Mouse (Mus musculus) embryonic facial prominence, embryonic 15.5 days (tissue): ENCODE results near the gene Mprip. TPM values are rescaled to one million over a fixed set of nuclear protein-coding genes. Genes with fewer than 3 reads are reported as not detected.
A peak's percentile ranks its signal among the peaks of the same experiment; 100 is the strongest.
"Not testable (repeated sequence)": the region's sequence is repeated elsewhere in the genome, so short reads cannot be mapped to it uniquely, and the experiment has no call there.

ENCODE experiments used
- ATAC-seq: fragments of 200-750 bp; cut with Nextera tagmentation; 2 replicates; pipeline ENCODE4 v1.8.0; 2017; ENCODE audit warnings: low read depth, moderate TSS enrichment; ENCODE audit not compliant: insufficient number of reproducible peaks, low FRiP score, low TSS enrichment
- H3K27ac ChIP-seq: fragments of 300-500 bp; sonication (generic); replicated peaks from 2 replicates; pipeline ENCODE4 v1.5.1; 2015; ENCODE audit warnings: mild to moderate bottlenecking, inconsistent platforms
- H3K27me3 ChIP-seq: fragments of 300-500 bp; sonication (generic); 2 replicates; pipeline ENCODE4 v1.6.1; 2015; ENCODE audit warnings: inconsistent platforms
- H3K36me3 ChIP-seq: fragments of 300-500 bp; sonication (generic); 2 replicates; pipeline ENCODE4 v1.6.1; 2015; ENCODE audit warnings: mild to moderate bottlenecking, inconsistent platforms
- H3K4me1 ChIP-seq: fragments of 300-500 bp; sonication (generic); 2 replicates; pipeline ENCODE4 v1.6.1; 2015; ENCODE audit warnings: inconsistent platforms
- H3K4me2 ChIP-seq: fragments of 300-500 bp; sonication (generic); replicated peaks from 2 replicates; pipeline ENCODE4 v1.6.1; 2015; ENCODE audit warnings: mild to moderate bottlenecking, inconsistent platforms
- H3K4me3 ChIP-seq: fragments of 300-500 bp; sonication (generic); replicated peaks from 2 replicates; pipeline ENCODE4 v1.5.1; 2015; ENCODE audit warnings: mild to moderate bottlenecking, inconsistent platforms
- H3K9ac ChIP-seq: fragments of 300-500 bp; sonication (generic); 2 replicates; pipeline ENCODE4 v1.6.1; 2015; ENCODE audit warnings: inconsistent platforms
- H3K9me3 ChIP-seq: fragments of 300-500 bp; sonication (generic); replicated peaks from 2 replicates; pipeline ENCODE4 v1.6.1; 2016; ENCODE audit warnings: inconsistent platforms
- WGBS: fragments of 180-500 bp; shearing (Covaris S2); methylation state at CpG from one replicate; pipeline ENCODE4 v1.1.7; 2015; 5-methylcytosine and 5-hydroxymethylcytosine counted together
- polyA plus RNA-seq: library from polyadenylated mRNA; unstranded; fragments of >200 nt; fragmentation: Nextera tagmentation; extraction: Ambion mirVana; gene quantifications from 2 replicates; pipeline ENCODE4 v1.2.1, GENCODE M21; 2015

The Mprip gene
- polyA plus RNA-seq: 66.9 and 75.8 TPM in 2 replicates

DNA sequence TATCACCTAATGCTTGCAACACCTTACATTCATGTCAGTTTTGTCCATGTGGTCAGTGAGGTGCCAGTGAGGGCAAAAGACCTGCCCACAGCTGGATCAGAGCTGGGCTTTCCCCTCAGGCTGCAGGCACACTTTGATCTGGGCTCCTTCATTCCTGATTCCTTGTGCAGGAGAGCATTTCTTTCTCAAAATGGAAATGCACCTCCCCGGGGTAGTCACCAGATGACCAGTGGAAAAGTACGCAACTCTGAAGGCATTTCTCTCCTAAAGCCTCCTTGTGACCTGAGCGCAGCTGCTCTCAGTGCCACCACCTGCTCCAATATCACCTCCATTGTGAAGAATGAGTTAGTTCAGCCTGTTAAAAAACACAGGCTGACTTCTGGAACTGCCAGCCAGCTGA lies at the start of gene Mprip:
Gene Mprip (plus strand): TSS at position 301 of the 400 bp plus-strand sequence.
- Histone ChIP-seq H3K4me3 (peak within 1 kb of the TSS; percentile 85), H3K36me3 (no peaks in the 10 kb centered on the region), H3K9me3 (no peaks in the 10 kb centered on the region), H3K9ac (peak within 1 kb of the TSS; percentile 37), H3K4me2 (peak within 1 kb of the TSS; percentile 63), H3K27me3 (no peaks in the 10 kb centered on the region), H3K4me1 (peaks cover 35% of the 10 kb centered on the region), H3K27ac (peak within 1 kb of the TSS; percentile 76)
- WGBS: 62% methylated on average over 3 of the region's 3 CpGs
- no peak for ATAC-seq

- no peak overlapping the region for H3K4me3 ChIP-seq
- no peak overlapping the region for H3K27ac ChIP-seq
- no peaks in the 10 kb centered on the region for H3K27me3 ChIP-seq
- WGBS: 76% methylated on average over 5 of the region's 5 CpGs
- no peaks in the 10 kb centered on the region for H3K4me1 ChIP-seq
- no peaks in the 10 kb centered on the region for H3K9me3 ChIP-seq
- H3K36me3 ChIP-seq: no peaks in the 10 kb centered on the region
- H3K9ac ChIP-seq: no peak overlapping the region
- no peak overlapping the region for H3K4me2 ChIP-seq
- no peak for ATAC-seq
Measured at GRCm38 (mm10) chr11:59611646-59612045, 49.5 kb upstream of the Mprip start.

- H3K4me1 ChIP-seq: no peaks in the 10 kb centered on the region
- no peak overlapping the region for H3K27ac ChIP-seq
- H3K4me3 ChIP-seq: no peak overlapping the region
- no peak for ATAC-seq
- no peak overlapping the region for H3K9ac ChIP-seq
- no peaks in the 10 kb centered on the region for H3K36me3 ChIP-seq
- no peak overlapping the region for H3K4me2 ChIP-seq
- H3K27me3 ChIP-seq: no peaks in the 10 kb centered on the region
- no peaks in the 10 kb centered on the region for H3K9me3 ChIP-seq
- 56% methylated on average over 4 of the region's 4 CpGs for WGBS
Measured at GRCm38 (mm10) chr11:59614120-59614519, 47.0 kb upstream of the Mprip start.

GRCm38 (mm10) chr11:59616986-59617385 lies 44.1 kb upstream of the Mprip start:
- H3K27me3 ChIP-seq, H3K4me1 ChIP-seq, H3K9me3 ChIP-seq, H3K9ac ChIP-seq, ATAC-seq, H3K4me3 ChIP-seq, H3K36me3 ChIP-seq, H3K4me2 ChIP-seq, H3K27ac ChIP-seq: not testable (repeated sequence)
- 90% methylated on average over 2 of the region's 2 CpGs for WGBS

GRCm38 (mm10) chr11:59622214-59622613 lies 38.9 kb upstream of the Mprip start:
- no peak for ATAC-seq
- Histone ChIP-seq H3K4me2 (no peak overlapping the region), H3K27ac (no peak overlapping the region), H3K4me1 (no peaks in the 10 kb centered on the region), H3K9ac (no peak overlapping the region), H3K4me3 (no peak overlapping the region), H3K36me3 (no peaks in the 10 kb centered on the region), H3K9me3 (no peaks in the 10 kb centered on the region), H3K27me3 (no peaks in the 10 kb centered on the region)
- 62% methylated on average over 3 of the region's 3 CpGs for WGBS

- no peak overlapping the region for H3K9ac ChIP-seq
- H3K4me1 ChIP-seq: no peaks in the 10 kb centered on the region
- no peaks in the 10 kb centered on the region for H3K9me3 ChIP-seq
- peak; percentile 60; the same call in 1 of the 2 replicates for ATAC-seq
- no peaks in the 10 kb centered on the region for H3K36me3 ChIP-seq
- H3K4me3 ChIP-seq: no peak overlapping the region
- H3K27ac ChIP-seq: no peak overlapping the region
- WGBS: 25% methylated on average over 6 of the region's 6 CpGs
- H3K4me2 ChIP-seq: no peak overlapping the region
- no peaks in the 10 kb centered on the region for H3K27me3 ChIP-seq
Measured at GRCm38 (mm10) chr11:59624017-59624630, 37.0 kb upstream of the Mprip start.

- Histone ChIP-seq H3K4me3 (no peak overlapping the region), H3K4me2 (no peak overlapping the region), H3K27me3 (no peaks in the 10 kb centered on the region), H3K9ac (no peak overlapping the region), H3K9me3 (no peaks in the 10 kb centered on the region), H3K4me1 (0 out of 2 replicates have a peak, but pooled peaks cover 3% of the 10 kb centered on the region), H3K27ac (no peak overlapping the region), H3K36me3 (no peaks in the 10 kb centered on the region)
- WGBS: 79% methylated on average over 7 of the region's 7 CpGs
- no peak for ATAC-seq
Measured at GRCm38 (mm10) chr11:59626192-59626591, 34.9 kb upstream of the Mprip start.

DNA sequence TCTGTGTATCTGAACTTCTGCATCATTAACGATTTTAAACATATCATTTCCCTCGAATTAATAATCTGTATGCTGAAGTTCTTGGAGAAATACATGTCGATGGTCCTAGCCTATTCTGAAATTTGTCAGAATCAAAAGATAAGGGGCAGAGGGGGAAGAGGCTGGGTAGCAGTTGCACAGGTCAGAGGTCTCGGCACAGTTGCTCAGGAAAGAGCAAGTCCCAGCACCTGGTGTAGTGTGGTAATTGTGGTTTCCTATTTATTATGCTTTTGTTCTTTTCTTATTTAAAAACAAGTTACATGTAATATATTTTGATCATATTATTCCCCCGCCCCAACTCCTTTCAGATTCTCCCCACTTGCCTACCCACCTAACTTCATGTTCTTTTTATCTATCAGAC lies 32.9 kb upstream of the Mprip start:
- H3K4me2 ChIP-seq: no peak overlapping the region
- H3K27me3 ChIP-seq: no peaks in the 10 kb centered on the region
- no peaks in the 10 kb centered on the region for H3K9me3 ChIP-seq
- no peak overlapping the region for H3K9ac ChIP-seq
- H3K4me1 ChIP-seq: 0 out of 2 replicates have a peak, but pooled peaks cover 3% of the 10 kb centered on the region
- 77% methylated on average over 5 of the region's 5 CpGs for WGBS
- ATAC-seq: no peak
- no peak overlapping the region for H3K4me3 ChIP-seq
- H3K27ac ChIP-seq: no peak overlapping the region
- H3K36me3 ChIP-seq: no peaks in the 10 kb centered on the region

DNA sequence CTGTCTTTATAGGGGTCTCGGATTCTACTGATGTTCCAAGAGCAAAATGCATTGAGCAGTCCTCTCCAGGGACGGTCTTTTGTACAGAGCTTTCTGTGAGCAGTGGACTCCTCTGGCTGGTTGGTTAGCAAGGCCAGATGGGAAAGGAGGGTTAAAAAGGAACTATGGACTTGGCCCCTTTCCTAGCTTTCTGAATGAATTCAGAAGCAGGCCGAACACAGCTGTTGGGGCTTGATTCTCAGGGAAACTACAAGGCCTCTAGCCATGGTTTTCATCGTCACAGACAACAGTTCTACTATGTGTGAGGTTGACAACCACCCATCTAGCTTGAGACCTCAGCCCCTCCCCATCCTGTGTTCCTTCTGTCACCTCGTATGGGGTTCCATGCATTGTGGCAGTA lies 31.2 kb upstream of the Mprip start:
- Histone ChIP-seq H3K4me1 (peaks cover 10% of the 10 kb centered on the region), H3K36me3 (no peaks in the 10 kb centered on the region), H3K4me3 (no peak overlapping the region), H3K9ac (no peak overlapping the region), H3K27ac (0 out of 2 replicates have a peak overlapping the region, but pooled peaks have one; percentile 2), H3K9me3 (no peaks in the 10 kb centered on the region), H3K27me3 (no peaks in the 10 kb centered on the region), H3K4me2 (no peak overlapping the region)
- 59% methylated on average over 5 of the region's 5 CpGs for WGBS
- ATAC-seq: no peak

- no peak overlapping the region for H3K4me2 ChIP-seq
- ATAC-seq: no peak
- H3K36me3 ChIP-seq: no peaks in the 10 kb centered on the region
- no peaks in the 10 kb centered on the region for H3K9me3 ChIP-seq
- 84% methylated on average over 4 of the region's 4 CpGs for WGBS
- no peak overlapping the region for H3K4me3 ChIP-seq
- H3K27ac ChIP-seq: no peak overlapping the region
- H3K4me1 ChIP-seq: peaks cover 25% of the 10 kb centered on the region
- H3K27me3 ChIP-seq: no peaks in the 10 kb centered on the region
- no peak overlapping the region for H3K9ac ChIP-seq
Measured at GRCm38 (mm10) chr11:59631980-59632379, 29.1 kb upstream of the Mprip start.

DNA sequence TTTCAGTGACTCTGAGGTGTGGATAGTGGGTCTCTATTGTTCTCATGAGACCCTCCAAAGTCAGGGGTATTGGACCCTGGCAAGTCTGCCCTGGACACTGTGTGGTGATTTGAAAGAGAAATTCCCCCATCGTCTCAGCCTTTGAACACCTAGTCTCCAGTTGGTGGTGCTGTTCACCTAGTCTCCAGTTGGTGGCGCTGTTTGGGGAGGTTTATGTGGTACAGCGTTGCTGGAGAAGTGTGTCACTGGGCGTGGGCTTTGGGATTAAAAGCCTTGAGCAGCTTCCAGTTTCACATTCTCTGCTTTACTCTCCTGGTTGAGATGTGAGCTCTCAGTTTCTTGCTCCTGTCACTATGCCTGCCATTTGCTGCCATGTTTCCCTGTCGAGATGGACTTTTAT lies 28.1 kb upstream of the Mprip start:
- Histone ChIP-seq H3K4me3 (no peak overlapping the region), H3K9me3 (no peaks in the 10 kb centered on the region), H3K9ac (no peak overlapping the region), H3K4me1 (peaks cover 25% of the 10 kb centered on the region), H3K27ac (no peak overlapping the region), H3K36me3 (no peaks in the 10 kb centered on the region), H3K27me3 (no peaks in the 10 kb centered on the region), H3K4me2 (no peak overlapping the region)
- WGBS: 19% methylated on average over 5 of the region's 5 CpGs
- ATAC-seq: no peak
